Mouse (Mus musculus) cerebellum, postnatal 14 days (tissue): Measurements from ENCODE around the gene Tcfl5.

ENCODE experiments used
- DNase-seq, 2 experiments: peaks; one replicate each; pipeline ENCODE4 v3.0.0; 2021; ENCODE audit warnings: mixed read lengths in 2 of 2

Tcfl5 gene

DNA sequence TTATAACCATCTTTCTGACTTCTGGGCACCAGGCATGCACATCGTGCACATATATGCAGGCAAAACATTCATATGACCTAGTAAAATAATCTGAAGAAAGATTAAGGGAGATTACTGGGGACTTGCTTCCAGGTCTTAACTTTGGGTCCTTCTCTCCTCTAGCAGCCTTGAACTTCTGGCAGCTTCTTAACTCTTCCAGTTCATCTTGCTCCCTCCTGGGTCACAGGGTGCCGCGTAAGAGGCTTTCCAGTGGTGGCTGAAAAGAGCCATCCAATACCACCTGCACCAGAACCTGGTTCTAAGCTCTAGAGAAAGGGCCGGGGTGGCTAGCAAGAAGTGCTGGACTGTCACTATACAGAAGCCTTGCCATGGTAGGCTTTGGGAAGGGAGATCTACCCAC, 45.0 kb downstream of the Tcfl5 start, which contains the start of gene Col9a3:
Gene Col9a3, plus strand, starts transcription at position 301 of the 400 bp plus-strand sequence.
- no peak for DNase-seq

DNA sequence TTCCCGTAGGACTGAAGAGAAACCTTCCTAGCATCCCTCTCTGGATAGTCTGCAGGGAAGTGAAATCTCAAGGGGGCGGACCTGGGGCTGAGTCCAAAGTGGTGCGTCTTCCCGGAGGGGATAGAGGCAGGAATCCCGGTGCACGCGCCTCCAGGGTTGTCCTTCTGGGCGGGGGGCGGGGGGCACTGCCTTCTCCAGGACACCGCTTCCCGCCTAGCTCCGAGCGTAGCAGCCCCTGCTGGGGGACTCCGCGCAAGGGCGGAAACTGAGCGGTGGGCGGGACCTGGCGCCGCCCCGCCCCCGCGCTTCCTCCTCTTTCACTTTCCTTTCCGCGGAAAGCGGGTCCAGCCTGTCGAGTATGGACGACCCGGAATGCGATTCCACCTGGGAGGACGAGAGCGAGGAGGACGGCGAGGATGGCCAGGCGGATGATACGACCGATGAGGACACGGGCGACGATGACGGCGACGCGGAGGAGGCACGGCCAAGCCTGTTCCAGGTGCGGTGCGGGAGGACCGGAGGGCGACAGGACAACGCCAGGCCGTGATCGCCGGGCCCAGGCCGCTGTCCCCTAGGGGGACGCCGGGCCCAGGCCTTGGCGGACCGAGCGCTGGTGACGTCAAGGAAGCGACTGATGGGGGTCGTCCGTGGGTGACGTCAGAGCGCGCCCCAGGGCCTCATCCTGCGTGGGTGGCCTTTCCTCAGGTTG, 53.2 kb downstream of the Tcfl5 start, which contains the start of gene Ogfr:
Gene Ogfr, plus strand, starts transcription at position 123 of the 709 bp plus-strand sequence.
- peak; percentile 89 to 90 for DNase-seq

DNA sequence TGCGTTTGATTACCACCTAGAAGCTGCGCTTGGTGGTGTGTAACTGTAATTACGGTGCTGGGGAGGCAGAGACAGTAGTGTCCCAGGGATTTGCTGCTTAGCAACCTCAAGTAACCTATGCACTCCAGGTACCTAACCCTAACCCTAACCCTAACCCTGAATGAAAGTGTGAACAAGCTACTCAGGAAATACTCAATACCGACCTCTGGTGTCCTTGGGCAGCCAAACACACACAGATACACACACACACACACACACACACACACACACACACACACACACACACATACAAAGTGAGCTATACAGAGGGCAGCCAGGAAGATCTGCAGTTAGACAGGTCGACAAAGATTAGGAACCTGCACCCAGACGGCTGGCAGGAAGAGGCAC, 53.8 kb downstream of the Tcfl5 start:
- DNase-seq, result no peak

DNA sequence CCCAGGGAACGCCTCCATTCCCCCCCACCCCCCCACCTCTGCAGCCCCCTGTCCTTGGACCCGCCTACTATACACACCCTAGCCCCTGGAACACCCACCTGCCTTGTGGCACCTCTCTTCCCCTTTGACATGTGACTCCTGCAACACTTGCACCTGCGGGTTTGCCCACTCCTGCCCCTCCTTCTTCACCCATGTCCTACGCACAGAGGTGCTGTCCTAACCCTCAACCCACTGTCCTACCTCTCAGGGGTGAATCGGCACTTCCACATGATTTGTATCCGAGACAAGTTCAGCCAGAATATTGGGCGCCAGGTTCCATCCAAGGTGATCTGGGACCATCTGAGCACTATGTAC, 59.4 kb downstream of the Tcfl5 start:
- peak in 1 of 2 experiments; percentile 27 for DNase-seq

DNA sequence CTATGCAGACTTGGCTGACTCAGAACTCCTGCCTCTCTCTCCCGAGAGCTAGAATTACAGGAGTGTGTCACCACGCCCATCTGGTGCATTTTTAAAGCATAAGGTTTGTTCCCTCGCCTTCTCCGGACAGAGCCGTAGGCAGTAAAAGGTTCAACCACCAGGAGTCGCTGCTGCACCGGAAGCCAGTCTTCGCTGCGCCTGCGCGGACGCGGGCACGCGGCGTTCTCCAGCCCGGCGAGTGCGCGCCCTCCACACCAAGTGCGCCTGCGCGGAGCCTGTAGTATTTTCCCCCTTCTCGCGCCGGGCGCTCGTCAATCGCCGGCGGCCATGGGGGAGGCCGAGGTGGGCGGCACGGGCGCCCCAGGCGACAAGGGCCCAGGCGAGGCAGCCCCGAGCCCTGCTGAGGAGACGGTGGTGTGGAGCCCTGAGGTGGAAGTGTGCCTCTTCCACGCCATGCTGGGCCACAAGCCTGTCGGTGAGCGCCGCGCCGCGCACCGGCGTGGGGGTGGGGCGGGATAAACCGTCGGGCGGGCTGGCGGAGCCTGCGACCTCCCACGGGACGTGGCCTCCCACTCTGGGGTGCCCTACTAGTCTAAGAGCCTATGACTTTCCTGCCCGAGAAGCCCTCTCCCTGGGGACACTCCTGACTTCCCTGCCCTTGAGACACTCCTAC, 59.9 kb downstream of the Tcfl5 start:
- DNase-seq, result peak; percentile 99 to 100

GRCm38 (mm10) chr2:180581002-180581401, 61.5 kb downstream of the Tcfl5 start, which contains the start of gene Mrgbp:
TSS of gene Mrgbp (plus strand) at chr2:180581304.
- DNase-seq, result peak in 1 of 2 experiments; percentile 25

DNA sequence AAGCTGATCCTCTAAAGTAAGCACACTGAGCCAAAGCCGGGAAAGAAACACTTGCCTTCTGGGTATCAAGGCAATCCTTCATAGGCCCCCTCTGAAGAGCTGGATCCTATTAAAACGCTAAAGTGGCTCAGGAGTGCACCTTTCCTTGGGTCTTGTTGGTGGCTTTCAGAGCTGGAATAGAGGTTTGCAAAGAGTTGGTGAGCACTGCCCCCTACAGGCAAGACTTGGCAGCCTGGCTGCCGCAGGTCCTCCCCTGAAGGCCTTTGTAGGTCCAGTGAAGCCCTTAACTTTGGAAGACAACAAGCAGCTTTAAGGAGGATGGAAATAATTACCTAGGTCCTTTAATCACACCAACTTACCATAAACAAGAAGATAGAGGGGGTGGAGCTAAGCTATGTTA, 63.8 kb downstream of the Tcfl5 start:
- DNase-seq, result peak; percentile 89 to 92

GRCm38 (mm10) chr2:180576482-180576881, 66.0 kb downstream of the Tcfl5 start:
- DNase-seq, result no peak
